Mouse (Mus musculus): ENCODE data around the gene Rab34. TPM values are rescaled to one million over a fixed set of nuclear protein-coding genes. Genes with fewer than 3 reads are reported as not detected.
"Not testable (repeated sequence)": the region's sequence is repeated elsewhere in the genome, so short reads cannot be mapped to it uniquely, and the experiment has no call there.

Rab34 gene
- polyA plus RNA-seq, 1 experiment from 2014 or later = 111 TPM

GRCm38 (mm10) chr11:78177437-78177836 lies 10.8 kb upstream of the Rab34 start:
- Histone ChIP-seq H3K4me2 (peak overlapping the region; percentile 90), H3K9ac (peak overlapping the region; percentile 38), H3K9me3 (no peaks in the 10 kb centered on the region), H3K4me1 (peaks cover 56% of the 10 kb centered on the region), H3K27ac (peak overlapping the region; percentile 99), H3K27me3 (replicated peaks) (no peaks in the 10 kb centered on the region), H3K4me3 (replicated peaks) (peak overlapping the region; percentile 76), H3K36me3 (peaks cover 24% of the 10 kb centered on the region)
- peak; percentile 28 for ATAC-seq (ENCODE audit: insufficient read depth, low FRiP score, low read depth)
- WGBS = under 1% methylated on average over 10 of the region's 10 CpGs

- under 1% methylated on average over 75 of the region's 84 CpGs for WGBS
- Histone ChIP-seq H3K4me3 (replicated peaks) (peak overlapping the region; percentile 76), H3K4me1 (peaks cover 56% of the 10 kb centered on the region), H3K27ac (peak overlapping the region; percentile 99), H3K9me3 (no peaks in the 10 kb centered on the region), H3K9ac (peak overlapping the region; percentile 67), H3K27me3 (replicated peaks) (no peaks in the 10 kb centered on the region), H3K4me2 (peak overlapping the region; percentile 90), H3K36me3 (peaks cover 24% of the 10 kb centered on the region)
- ATAC-seq (ENCODE audit: insufficient read depth, low FRiP score, low read depth) = peak; percentile 86
Measured at GRCm38 (mm10) chr11:78177903-78178858, 10.0 kb upstream of the Rab34 start.

DNA sequence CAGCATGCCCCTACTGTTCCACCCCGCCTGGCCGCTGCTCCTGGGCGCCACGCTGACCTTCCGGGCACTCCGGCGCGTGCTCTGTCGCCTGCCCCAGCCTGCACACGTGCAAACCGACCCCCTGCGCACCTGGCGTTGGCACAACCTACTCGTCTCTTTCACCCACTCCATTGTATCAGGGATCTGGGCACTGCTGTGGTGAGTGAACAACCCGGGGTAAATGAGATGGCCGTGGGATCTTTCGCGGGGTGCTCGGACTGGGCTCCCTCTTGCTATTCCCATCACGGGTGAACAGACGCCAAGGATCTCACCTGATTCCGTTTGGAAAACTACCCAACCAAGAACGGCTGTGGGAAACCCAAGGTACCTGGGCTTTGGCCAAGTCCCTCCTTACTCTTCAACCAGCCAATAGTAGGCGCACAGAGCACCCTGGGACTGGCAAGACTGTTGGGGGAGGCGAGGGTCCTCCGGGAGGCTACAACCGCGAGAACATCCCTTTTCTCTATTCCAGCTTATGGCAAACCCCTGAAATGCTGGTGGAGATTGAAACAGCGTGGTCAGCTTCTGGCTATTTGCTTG lies 9.3 kb upstream of the Rab34 start:
- Histone ChIP-seq H3K9ac (peak overlapping the region; percentile 67), H3K4me2 (peak overlapping the region; percentile 90), H3K4me3 (replicated peaks) (peak overlapping the region; percentile 76), H3K27me3 (replicated peaks) (no peaks in the 10 kb centered on the region), H3K27ac (peak overlapping the region; percentile 99), H3K4me1 (peaks cover 56% of the 10 kb centered on the region), H3K9me3 (no peaks in the 10 kb centered on the region), H3K36me3 (peaks cover 24% of the 10 kb centered on the region)
- ATAC-seq (ENCODE audit: insufficient read depth, low FRiP score, low read depth) = peak; percentile 11; the same call in 1 of the 2 replicates
- under 1% methylated on average over 29 of the region's 29 CpGs for WGBS

- Histone ChIP-seq H3K4me1 (peaks cover 53% of the 10 kb centered on the region), H3K27me3 (replicated peaks) (no peaks in the 10 kb centered on the region), H3K9me3 (no peaks in the 10 kb centered on the region), H3K4me3 (replicated peaks) (peak overlapping the region; percentile 76), H3K36me3 (peaks cover 24% of the 10 kb centered on the region), H3K27ac (peak overlapping the region; percentile 99), H3K4me2 (peak overlapping the region; percentile 90), H3K9ac (peak overlapping the region; percentile 67; the same call in 1 of the 2 replicates)
- no peak for ATAC-seq (ENCODE audit: insufficient read depth, low FRiP score, low read depth)
- WGBS = 19% methylated on average over 8 of the region's 8 CpGs
Measured at GRCm38 (mm10) chr11:78179438-78179999, 8.7 kb upstream of the Rab34 start.

DNA sequence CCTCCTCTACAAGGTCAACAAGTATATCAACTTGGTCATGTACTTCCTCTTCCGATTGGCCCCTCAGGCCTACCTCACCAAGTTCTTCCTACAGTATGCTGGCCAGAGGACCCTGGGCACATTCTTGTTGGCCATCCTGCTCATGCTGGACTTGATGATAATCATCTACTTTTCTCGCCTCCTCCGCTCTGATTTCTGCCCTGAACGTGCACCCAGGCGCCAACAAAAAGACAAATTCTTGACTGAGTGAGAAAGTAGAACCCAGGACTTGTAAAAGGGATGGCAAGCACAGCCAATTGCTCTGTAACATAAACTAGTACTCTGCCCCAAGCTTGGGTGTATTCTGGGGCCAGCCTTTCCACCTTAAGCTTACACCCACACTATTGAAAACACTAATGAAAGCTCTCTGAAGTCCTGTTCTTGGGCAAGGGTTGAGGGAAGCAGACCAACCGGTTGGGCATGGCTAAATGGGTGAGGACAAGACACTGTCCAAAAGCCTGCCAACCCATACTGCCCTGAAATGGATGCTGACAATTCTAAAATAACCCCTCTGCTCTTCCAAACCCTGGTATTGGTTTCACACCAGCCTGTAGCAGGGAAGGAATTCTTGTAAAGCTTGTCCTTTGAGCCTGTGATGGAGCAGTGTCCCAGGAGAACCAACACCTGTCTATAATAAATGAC lies 8.0 kb upstream of the Rab34 start:
- Histone ChIP-seq H3K9ac (0 out of 2 replicates have a peak overlapping the region, but pooled peaks have one; percentile 4), H3K27ac (peak overlapping the region; percentile 99; the same call in 1 of the 2 replicates), H3K9me3 (no peaks in the 10 kb centered on the region), H3K4me1 (peaks cover 47% of the 10 kb centered on the region), H3K36me3 (peaks cover 24% of the 10 kb centered on the region), H3K4me2 (peak overlapping the region; percentile 90), H3K4me3 (replicated peaks) (0 out of 2 replicates have a peak overlapping the region, but pooled peaks have one; percentile 76), H3K27me3 (replicated peaks) (no peaks in the 10 kb centered on the region)
- WGBS = 66% methylated on average over 6 of the region's 6 CpGs
- no peak for ATAC-seq (ENCODE audit: insufficient read depth, low FRiP score, low read depth)

GRCm38 (mm10) chr11:78181830-78182357 lies 6.3 kb upstream of the Rab34 start:
- Histone ChIP-seq H3K4me1 (peaks cover 38% of the 10 kb centered on the region), H3K27ac (0 out of 2 replicates have a peak overlapping the region, but pooled peaks have one; percentile 1)

GRCm38 (mm10) chr11:78182450-78182849 lies 5.8 kb upstream of the Rab34 start:
- H3K36me3 ChIP-seq = peaks cover 24% of the 10 kb centered on the region
- peak overlapping the region; percentile 100 for H3K9ac ChIP-seq
- ATAC-seq (ENCODE audit: insufficient read depth, low FRiP score, low read depth) = no peak
- peak overlapping the region; percentile 62 for H3K4me2 ChIP-seq
- H3K27me3 ChIP-seq (replicated peaks) = no peaks in the 10 kb centered on the region
- no peaks in the 10 kb centered on the region for H3K9me3 ChIP-seq
- WGBS = 4% methylated on average over 7 of the region's 7 CpGs
- H3K4me3 ChIP-seq (replicated peaks) = peak overlapping the region; percentile 98
- H3K4me1 ChIP-seq = peaks cover 33% of the 10 kb centered on the region
- peak overlapping the region; percentile 94 for H3K27ac ChIP-seq

More at GRCm38 (mm10) chr11:78181830-78182357, 6.3 kb upstream of the Rab34 start:
- H3K4me3 ChIP-seq (replicated peaks) = peak overlapping the region; percentile 98
- no peaks in the 10 kb centered on the region for H3K27me3 ChIP-seq (replicated peaks)
- no peaks in the 10 kb centered on the region for H3K9me3 ChIP-seq
- ATAC-seq (ENCODE audit: insufficient read depth, low FRiP score, low read depth) = no peak
- WGBS = 23% methylated on average over 2 of the region's 2 CpGs
- peak overlapping the region; percentile 100; the same call in 1 of the 2 replicates for H3K9ac ChIP-seq
- H3K36me3 ChIP-seq = peaks cover 24% of the 10 kb centered on the region
- peak overlapping the region; percentile 62 for H3K4me2 ChIP-seq

DNA sequence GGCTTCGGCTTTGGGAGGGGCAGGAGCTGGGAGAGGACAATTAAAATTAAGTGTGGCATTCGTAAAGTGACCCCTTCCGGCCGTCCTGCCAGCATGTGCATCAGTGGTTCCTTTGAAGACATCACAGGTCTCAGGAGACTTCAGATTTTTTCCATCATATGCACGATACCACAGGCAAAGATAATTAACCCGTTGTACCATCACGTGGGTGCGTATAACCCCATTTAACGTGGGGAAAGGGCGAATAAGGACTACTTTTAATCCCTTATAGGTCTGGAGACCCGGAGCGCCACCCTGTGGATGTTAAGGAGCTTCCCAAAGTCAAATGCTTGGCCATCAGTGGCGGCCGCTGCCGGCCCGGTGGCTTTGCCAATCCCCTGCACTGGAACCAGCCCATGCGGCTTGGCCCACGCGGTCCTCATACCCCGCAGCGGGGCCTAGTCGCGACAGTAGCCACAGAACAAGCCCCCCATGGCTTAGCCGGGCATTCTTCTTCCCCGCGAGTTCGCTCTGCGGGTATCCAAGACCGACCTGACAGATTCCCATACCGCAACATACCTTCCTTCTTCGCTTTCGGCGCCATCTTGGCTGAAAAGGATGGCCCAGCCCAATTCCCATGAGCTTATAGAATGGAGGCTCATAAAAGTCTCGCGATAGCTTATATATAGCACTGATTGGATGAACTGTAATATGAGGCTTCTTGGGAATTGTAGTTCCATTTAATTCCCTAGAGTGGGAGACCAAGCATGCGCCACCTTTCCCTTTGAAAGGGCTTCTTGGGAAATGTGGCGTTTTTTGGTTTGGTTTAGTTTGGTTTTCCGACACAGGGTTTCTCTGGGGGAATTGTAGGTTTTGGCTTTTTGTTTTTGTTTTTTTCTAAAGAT lies 5.0 kb upstream of the Rab34 start, which contains the start of gene Rpl23a:
Rpl23a (minus strand) TSS at position 624 of the 884 bp plus-strand sequence.
- H3K4me1 ChIP-seq = peaks cover 30% of the 10 kb centered on the region
- H3K4me2 ChIP-seq = peak within 1 kb of the TSS; percentile 62
- H3K27ac ChIP-seq = peak within 1 kb of the TSS; percentile 94
- WGBS = under 1% methylated on average over 38 of the region's 38 CpGs
- peak; percentile 86 for ATAC-seq (ENCODE audit: insufficient read depth, low FRiP score, low read depth)
- peak within 1 kb of the TSS; percentile 100 for H3K9ac ChIP-seq
- H3K9me3 ChIP-seq = no peaks in the 10 kb centered on the region
- H3K36me3 ChIP-seq = peaks cover 24% of the 10 kb centered on the region
- peak within 1 kb of the TSS; percentile 98 for H3K4me3 ChIP-seq (replicated peaks)
- H3K27me3 ChIP-seq (replicated peaks) = no peaks in the 10 kb centered on the region

- no peak for ATAC-seq (ENCODE audit: insufficient read depth, low FRiP score, low read depth)
- H3K9ac ChIP-seq = no peak overlapping the region
- H3K4me1 ChIP-seq = peaks cover 30% of the 10 kb centered on the region
Measured at GRCm38 (mm10) chr11:78183884-78184514, 4.2 kb upstream of the Rab34 start.

GRCm38 (mm10) chr11:78184702-78185101 lies 3.5 kb upstream of the Rab34 start:
- H3K4me2 ChIP-seq; H3K27ac ChIP-seq; H3K4me3 ChIP-seq (replicated peaks); H3K27me3 ChIP-seq (replicated peaks); ATAC-seq (ENCODE audit: insufficient read depth, low FRiP score, low read depth); H3K9ac ChIP-seq; H3K9me3 ChIP-seq: not testable (repeated sequence)
- Histone ChIP-seq H3K36me3 (peaks cover 24% of the 10 kb centered on the region), H3K4me1 (peaks cover 28% of the 10 kb centered on the region)
- WGBS = 88% methylated on average over 6 of the region's 6 CpGs

More at GRCm38 (mm10) chr11:78183884-78184514, 4.2 kb upstream of the Rab34 start:
- Histone ChIP-seq H3K27ac (no peak overlapping the region), H3K9me3 (no peaks in the 10 kb centered on the region), H3K27me3 (replicated peaks) (no peaks in the 10 kb centered on the region), H3K4me2 (peak overlapping the region; percentile 40), H3K4me3 (replicated peaks) (peak overlapping the region; percentile 98; the same call in 1 of the 2 replicates), H3K36me3 (peaks cover 24% of the 10 kb centered on the region)
- WGBS = 41% methylated on average over 10 of the region's 10 CpGs

Data from stomach, embryonic 15.5 days (tissue).